Comparison of ENCODE assay signal across 9 mouse cellular contexts in genomic region chr5:33009818-33010812, GRCm38 (mm10). TPM values are rescaled to one million over a fixed set of nuclear protein-coding genes. Genes with fewer than 3 reads are reported as not detected.
DNase-seq lines count a peak whose midpoint lies in the region; ATAC-seq lines count a peak whose summit lies in the region.
"Had no signal": no experiment of that assay in that cellular context is flagged by ENCODE, and none has a peak within 500 bp of the region (broad histone marks: within the 10 kb centered on the region; RNA-seq: fewer than 3 reads in every experiment).

No protein-coding gene starts in this region.

- peaks cover 6% of the 10 kb centered on the region; the same call in 1 of the 2 replicates for H3K4me1 ChIP-seq in kidney, embryonic 16.5 days (ENCODE audit: insufficient read depth, low read length)
- H3K4me1 ChIP-seq in brown adipose tissue, adult 24 weeks (ENCODE audit: control insufficient read depth, insufficient read depth, insufficient read length, low read length), result peaks cover 7% of the 10 kb centered on the region
- H3K4me1 ChIP-seq in hindbrain, embryonic 12.5 days, result peaks cover 36% of the 10 kb centered on the region
- peaks cover 35% of the 10 kb centered on the region for H3K4me1 ChIP-seq in midbrain, embryonic 14.5 days (ENCODE audit: control insufficient read depth, insufficient read depth, low read length)

- H3K9me3 ChIP-seq in kidney, embryonic 16.5 days (ENCODE audit: low read length), result no peaks in the 10 kb centered on the region
- H3K9me3 ChIP-seq in hindbrain, embryonic 12.5 days (replicated peaks), result no peaks in the 10 kb centered on the region
- H3K9me3 ChIP-seq in midbrain, embryonic 14.5 days (ENCODE audit: control insufficient read depth, low read length), result no peaks in the 10 kb centered on the region

- peak; percentile 44 for DNase-seq in kidney, adult 9 months
- no peak for DNase-seq in midbrain, embryonic 14.5 days
- DNase-seq in ovary, adult 18-20 months (ENCODE audit: low spot score), result no peak
- DNase-seq in layer of hippocampus, postnatal 36 days, result no peak
- DNase-seq: right cerebral cortex, adult 18-20 months had no signal

- H3K27me3 ChIP-seq in kidney, embryonic 16.5 days (ENCODE audit: insufficient read depth, low read length), result no peaks in the 10 kb centered on the region
- H3K27me3 ChIP-seq in hindbrain, embryonic 12.5 days, result no peaks in the 10 kb centered on the region
- H3K27me3 ChIP-seq in midbrain, embryonic 14.5 days (ENCODE audit: control insufficient read depth, insufficient read depth, low read length), result no peaks in the 10 kb centered on the region

- H3K27ac ChIP-seq in kidney, embryonic 16.5 days (ENCODE audit: low read length), result no peak overlapping the region
- peak overlapping the region; percentile 63 for H3K27ac ChIP-seq in brown adipose tissue, adult 24 weeks (replicated peaks; ENCODE audit: low read depth, low read length)
- H3K27ac ChIP-seq in hindbrain, embryonic 12.5 days, result peak overlapping the region; percentile 91
- peak overlapping the region; percentile 79 for H3K27ac ChIP-seq in midbrain, embryonic 14.5 days (replicated peaks; ENCODE audit: low read depth, low read length)

- no peaks in the 10 kb centered on the region for H3K36me3 ChIP-seq in kidney, embryonic 16.5 days (ENCODE audit: insufficient read depth, low read length)
- no peaks in the 10 kb centered on the region for H3K36me3 ChIP-seq in hindbrain, embryonic 12.5 days
- no peaks in the 10 kb centered on the region for H3K36me3 ChIP-seq in midbrain, embryonic 14.5 days (ENCODE audit: control insufficient read depth, insufficient read depth, low read length)

- H3K4me3 ChIP-seq in kidney, embryonic 16.5 days (ENCODE audit: low read length), result no peak overlapping the region
- no peak overlapping the region for H3K4me3 ChIP-seq in brown adipose tissue, adult 24 weeks (ENCODE audit: insufficient read depth, low read depth, low read length)
- H3K4me3 ChIP-seq in hindbrain, embryonic 12.5 days, result no peak overlapping the region
- no peak overlapping the region for H3K4me3 ChIP-seq in midbrain, embryonic 14.5 days (replicated peaks; ENCODE audit: low read depth, low read length)

- 62% methylated on average over 14 of the region's 14 CpGs for WGBS in kidney, embryonic 16.5 days
- 75% methylated on average over 14 of the region's 14 CpGs for WGBS in hindbrain, embryonic 12.5 days
- 78% methylated on average over 14 of the region's 14 CpGs for WGBS in midbrain, embryonic 14.5 days

- ATAC-seq in kidney, embryonic 16.5 days (ENCODE audit: low FRiP score, low TSS enrichment), result no peak
- ATAC-seq in hindbrain, embryonic 12.5 days (ENCODE audit: low FRiP score), result no peak
- 0 out of 2 replicates have a peak, but pooled peaks have one; percentile 12 for ATAC-seq in midbrain, embryonic 14.5 days (ENCODE audit: low FRiP score, low TSS enrichment)
- no peak for ATAC-seq in megakaryocyte-erythroid progenitor cell, adult 5-6 weeks (replicated peaks; ENCODE audit: low FRiP score, low TSS enrichment, poor library complexity, severe bottlenecking)

- no peak overlapping the region for H3K4me2 ChIP-seq in kidney, embryonic 16.5 days (replicated peaks; ENCODE audit: low read depth, low read length)
- peak overlapping the region; percentile 34; the same call in 1 of the 2 replicates for H3K4me2 ChIP-seq in hindbrain, embryonic 12.5 days (replicated peaks)
- H3K4me2 ChIP-seq in midbrain, embryonic 14.5 days (ENCODE audit: low read length), result peak overlapping the region; percentile 12; the same call in 1 of the 2 replicates

- H3K9ac ChIP-seq in kidney, embryonic 16.5 days (replicated peaks; ENCODE audit: low read length), result no peak overlapping the region
- no peak overlapping the region for H3K9ac ChIP-seq in hindbrain, embryonic 12.5 days
- no peak overlapping the region for H3K9ac ChIP-seq in midbrain, embryonic 14.5 days (replicated peaks; ENCODE audit: low read length)

RNA-seq across cellular contexts. Expression of gene Ywhah, which starts 8.5 kb away (rescaled TPM):
- polyA plus RNA-seq in kidney, embryonic 16.5 days (2015; fragmentation: Nextera tagmentation; extraction: Ambion mirVana), result 369 and 385 TPM in 2 replicates
- polyA plus RNA-seq in brown adipose tissue, adult 24 weeks (2012; ENCODE audit: insufficient read depth, insufficient read length, missing spikeins), result 62.3 and 63.4 TPM in 2 replicates
- polyA plus RNA-seq in hindbrain, embryonic 12.5 days (2016; fragmentation: Nextera tagmentation; extraction: Ambion mirVana), result 461 and 499 TPM in 2 replicates
- polyA plus RNA-seq in midbrain, embryonic 14.5 days (2014; fragmentation: Nextera tagmentation; extraction: Ambion mirVana), result 643 and 661 TPM in 2 replicates
- 240 and 310 TPM in 2 replicates for total RNA-seq in megakaryocyte-erythroid progenitor cell, adult 5-6 weeks (2014; fragmentation: Nextera tagmentation)
- total RNA-seq in megakaryocyte-erythroid progenitor cell, adult 5-6 weeks (2017), result 135 and 160 TPM in 2 replicates
- total RNA-seq in layer of hippocampus, postnatal 36 days (2021), result 1,000 to 10,000 TPM; 1,183 to 1,342 TPM
